Mouse (Mus musculus): ENCODE data around the gene Ppp1r13l. TPM values are rescaled to one million over a fixed set of nuclear protein-coding genes. Genes with fewer than 3 reads are reported as not detected.
A peak's percentile ranks its signal among the peaks of the same experiment; 100 is the strongest.

Ppp1r13l gene
- polyA plus RNA-seq, 1 experiment from 2014 or later: 4.9 TPM

DNA sequence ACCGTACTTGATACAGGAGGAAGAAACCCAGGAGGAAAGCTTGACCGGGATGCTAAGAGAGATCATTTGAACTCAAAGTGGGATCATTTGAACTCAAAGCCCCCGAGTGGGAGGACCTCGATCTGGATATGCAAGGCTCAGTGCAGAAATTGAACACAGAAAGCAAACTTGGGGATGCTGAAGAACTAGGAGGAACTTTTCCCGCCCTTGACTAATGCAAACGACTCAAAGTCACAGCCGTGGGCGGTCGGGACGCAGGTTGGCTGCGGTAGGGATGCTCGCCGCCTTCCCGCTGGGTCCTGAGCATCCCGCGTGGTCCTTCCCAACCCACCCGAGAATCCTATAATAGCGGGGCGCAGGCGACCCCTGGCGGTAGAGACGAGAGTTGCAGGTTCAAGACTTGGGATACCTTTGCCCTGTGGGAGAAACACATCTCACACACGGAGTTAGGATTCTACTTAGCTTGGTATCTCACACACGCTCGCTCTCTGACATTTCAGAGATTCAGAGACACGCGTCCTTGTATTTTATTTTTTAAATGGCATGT, 17.0 kb upstream of the Ppp1r13l start:
- H3K4me3 ChIP-seq (ENCODE audit: low read length): peak overlapping the region; percentile 55
- no peaks in the 10 kb centered on the region for H3K9me3 ChIP-seq (ENCODE audit: control insufficient read depth, low read length)
- peak overlapping the region; percentile 67 for H3K9ac ChIP-seq (ENCODE audit: low read length)
- H3K4me1 ChIP-seq (replicated peaks; ENCODE audit: control insufficient read depth, insufficient read depth, low read length): peaks cover 31% of the 10 kb centered on the region
- 0% methylated on average over 27 of the region's 27 CpGs for WGBS
- H3K27ac ChIP-seq (ENCODE audit: low read length): peak overlapping the region; percentile 45; the same call in 1 of the 2 replicates
- peak overlapping the region; percentile 94 for H3K4me2 ChIP-seq (ENCODE audit: low read depth, low read length)
- no peaks in the 10 kb centered on the region for H3K36me3 ChIP-seq (ENCODE audit: control insufficient read depth, insufficient read depth, low read length)
- H3K27me3 ChIP-seq (ENCODE audit: control insufficient read depth, insufficient read depth, low read depth, low read length): peaks cover 11% of the 10 kb centered on the region
- no peak for ATAC-seq (ENCODE audit: low read depth)

DNA sequence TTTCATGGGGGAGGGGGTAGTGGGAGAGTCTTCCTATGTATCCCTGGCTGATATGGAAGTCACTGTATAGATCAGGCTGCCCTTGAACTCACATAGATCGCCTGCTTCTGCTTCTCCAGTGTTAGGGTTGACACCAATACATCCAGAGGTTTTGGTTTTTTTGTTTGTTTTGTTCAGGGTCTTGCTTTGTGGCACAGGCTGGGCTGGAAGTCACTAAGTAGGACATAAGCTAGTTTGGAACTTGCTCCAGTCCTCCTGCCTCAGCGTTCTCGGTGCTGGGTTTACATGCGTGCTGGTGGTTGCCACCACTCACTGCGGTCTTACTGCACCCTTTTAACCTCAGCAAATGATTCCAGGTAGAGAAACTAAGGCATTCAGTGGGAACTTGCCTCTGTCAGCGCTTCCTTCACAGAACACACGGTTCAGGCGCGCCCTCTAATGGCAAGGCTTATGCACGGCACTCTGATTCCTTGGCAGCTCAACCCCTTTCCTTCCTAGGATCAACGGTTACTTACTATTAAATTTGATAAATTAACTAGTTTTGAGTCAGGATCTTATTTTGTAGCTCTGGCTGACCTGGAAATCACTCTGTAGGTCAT, 16.2 kb upstream of the Ppp1r13l start:
- peaks cover under 1% of the 10 kb centered on the region; the same call in 1 of the 2 replicates for H3K36me3 ChIP-seq (ENCODE audit: control insufficient read depth, insufficient read depth, low read length)
- ATAC-seq (ENCODE audit: low read depth): no peak
- peak overlapping the region; percentile 94; the same call in 1 of the 2 replicates for H3K4me2 ChIP-seq (ENCODE audit: low read depth, low read length)
- H3K4me3 ChIP-seq (ENCODE audit: low read length): no peak overlapping the region
- no peaks in the 10 kb centered on the region for H3K9me3 ChIP-seq (ENCODE audit: control insufficient read depth, low read length)
- H3K27me3 ChIP-seq (ENCODE audit: control insufficient read depth, insufficient read depth, low read depth, low read length): peaks cover 11% of the 10 kb centered on the region
- WGBS: 1% methylated on average over 11 of the region's 11 CpGs
- H3K4me1 ChIP-seq (replicated peaks; ENCODE audit: control insufficient read depth, insufficient read depth, low read length): peaks cover 31% of the 10 kb centered on the region
- no peak overlapping the region for H3K9ac ChIP-seq (ENCODE audit: low read length)
- no peak overlapping the region for H3K27ac ChIP-seq (ENCODE audit: low read length)

DNA sequence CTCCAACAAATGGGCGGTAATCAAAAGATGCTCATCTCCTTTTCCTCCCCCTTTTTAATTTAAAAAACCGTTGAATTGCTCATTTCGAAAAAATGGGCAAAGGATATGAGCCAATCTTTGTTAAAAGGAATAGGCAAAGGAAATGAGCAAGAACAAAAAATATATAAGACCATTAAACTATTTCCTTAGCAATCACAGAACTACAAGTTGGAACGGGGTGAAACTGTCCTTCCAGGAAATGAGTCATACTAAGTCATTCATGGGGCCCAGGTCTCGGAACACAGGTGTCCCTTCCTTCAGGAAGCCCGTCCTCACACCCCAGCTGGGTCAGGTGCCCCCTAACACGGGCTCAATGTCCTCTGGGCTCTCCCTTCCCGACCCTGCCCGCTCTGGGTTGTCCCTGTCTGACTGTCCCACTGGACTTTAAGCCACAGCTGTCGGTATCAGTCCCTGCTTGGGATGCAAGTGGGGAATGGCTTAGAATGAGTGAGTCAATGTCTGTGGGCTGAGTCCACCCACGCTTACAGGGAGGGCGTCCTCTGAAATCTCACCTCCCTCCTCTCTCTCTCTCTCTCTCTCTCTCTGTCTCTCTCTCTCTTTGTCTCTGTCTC, 15.2 kb upstream of the Ppp1r13l start, which contains the start of gene Ercc1:
Ercc1 (plus strand) TSS at position 542 of the 611 bp plus-strand sequence.
- H3K36me3 ChIP-seq (ENCODE audit: control insufficient read depth, insufficient read depth, low read length): peaks cover 9% of the 10 kb centered on the region; the same call in 1 of the 2 replicates
- peak within 1 kb of the TSS; percentile 86 for H3K9ac ChIP-seq (ENCODE audit: low read length)
- WGBS: 19% methylated on average over 12 of the region's 12 CpGs
- peak within 1 kb of the TSS; percentile 91 for H3K4me2 ChIP-seq (ENCODE audit: low read depth, low read length)
- H3K27me3 ChIP-seq (ENCODE audit: control insufficient read depth, insufficient read depth, low read depth, low read length): peaks cover 11% of the 10 kb centered on the region
- peaks cover 28% of the 10 kb centered on the region for H3K4me1 ChIP-seq (replicated peaks; ENCODE audit: control insufficient read depth, insufficient read depth, low read length)
- peak within 1 kb of the TSS; percentile 87 for H3K4me3 ChIP-seq (ENCODE audit: low read length)
- no peaks in the 10 kb centered on the region for H3K9me3 ChIP-seq (ENCODE audit: control insufficient read depth, low read length)
- no peak for ATAC-seq (ENCODE audit: low read depth)
- H3K27ac ChIP-seq (ENCODE audit: low read length): peak within 1 kb of the TSS; percentile 94

DNA sequence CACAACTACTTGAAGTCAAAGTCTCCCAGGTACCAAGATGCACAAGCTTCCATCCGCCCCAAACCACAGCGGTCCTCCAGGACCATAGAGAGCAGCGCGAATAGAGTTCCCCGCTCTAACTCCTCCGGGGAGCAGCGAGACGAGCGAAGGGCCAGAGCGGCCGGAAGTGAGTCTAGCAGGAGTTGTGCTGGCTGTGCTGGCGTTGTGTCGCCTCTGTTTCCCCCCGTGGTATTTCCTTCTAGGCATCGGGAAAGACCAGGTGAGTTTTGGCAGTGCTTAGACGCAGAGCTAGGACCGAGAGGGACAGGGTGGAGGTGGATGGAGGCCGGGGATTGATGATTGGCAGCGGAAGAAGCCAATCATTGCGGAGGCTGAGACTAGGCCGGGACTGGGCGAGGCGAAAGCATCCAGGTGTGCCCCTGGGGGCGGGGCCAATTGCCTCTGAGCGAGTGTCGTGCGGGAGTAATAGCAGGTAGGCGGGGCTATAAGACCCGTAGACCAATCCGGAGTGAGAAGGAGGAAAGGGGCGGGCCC, 14.5 kb upstream of the Ppp1r13l start:
- H3K27ac ChIP-seq (ENCODE audit: low read length): peak overlapping the region; percentile 94
- H3K9ac ChIP-seq (ENCODE audit: low read length): peak overlapping the region; percentile 86
- H3K4me1 ChIP-seq (replicated peaks; ENCODE audit: control insufficient read depth, insufficient read depth, low read length): peaks cover 28% of the 10 kb centered on the region
- no peaks in the 10 kb centered on the region for H3K9me3 ChIP-seq (ENCODE audit: control insufficient read depth, low read length)
- H3K4me2 ChIP-seq (ENCODE audit: low read depth, low read length): peak overlapping the region; percentile 91
- peak; percentile 93 for ATAC-seq (ENCODE audit: low read depth)
- 0% methylated on average over 31 of the region's 31 CpGs for WGBS
- H3K4me3 ChIP-seq (ENCODE audit: low read length): peak overlapping the region; percentile 87
- H3K36me3 ChIP-seq (ENCODE audit: control insufficient read depth, insufficient read depth, low read length): peaks cover 9% of the 10 kb centered on the region; the same call in 1 of the 2 replicates
- peaks cover 11% of the 10 kb centered on the region for H3K27me3 ChIP-seq (ENCODE audit: control insufficient read depth, insufficient read depth, low read depth, low read length)

DNA sequence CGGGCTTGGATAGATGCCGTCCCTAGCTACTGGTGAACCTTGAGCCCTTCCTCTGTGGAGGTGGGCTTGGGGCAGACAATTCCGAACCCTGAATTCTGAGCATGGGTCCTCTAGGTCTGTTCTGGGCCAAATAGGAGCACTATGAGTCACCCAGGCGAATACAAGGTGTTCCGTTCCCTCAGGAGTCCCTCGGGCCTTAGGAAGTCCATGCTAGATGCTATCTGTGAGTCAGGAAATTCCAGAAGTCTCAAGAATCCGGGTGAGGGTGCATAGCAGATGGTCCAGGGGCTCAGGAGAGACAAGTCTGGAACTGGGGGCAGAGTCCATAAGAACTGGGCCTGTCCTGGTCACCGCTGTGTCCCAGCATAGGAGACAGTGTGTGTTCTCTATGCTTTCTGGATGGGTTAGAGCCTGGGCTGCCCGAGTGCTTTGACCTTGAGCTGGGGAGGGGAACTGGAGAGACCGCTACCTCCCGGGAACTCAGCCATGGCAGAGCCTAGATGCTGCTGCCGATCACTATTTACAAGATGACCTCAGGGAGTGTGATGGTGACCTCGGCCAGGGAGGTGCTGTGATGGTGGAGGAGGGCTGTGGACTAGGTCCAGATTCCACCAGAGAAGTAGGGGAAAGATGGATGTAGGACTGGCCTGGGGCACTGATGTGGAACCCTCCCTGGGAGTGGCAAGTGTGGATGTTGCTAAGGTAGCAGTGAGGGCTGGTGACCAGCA, 10.2 kb upstream of the Ppp1r13l start:
- WGBS: 81% methylated on average over 13 of the region's 13 CpGs
- Histone ChIP-seq H3K4me1 (replicated peaks; ENCODE audit: control insufficient read depth, insufficient read depth, low read length) (peaks cover 9% of the 10 kb centered on the region), H3K9me3 (ENCODE audit: control insufficient read depth, low read length) (no peaks in the 10 kb centered on the region), H3K36me3 (ENCODE audit: control insufficient read depth, insufficient read depth, low read length) (peaks cover 24% of the 10 kb centered on the region), H3K4me3 (ENCODE audit: low read length) (no peak overlapping the region), H3K27ac (ENCODE audit: low read length) (no peak overlapping the region), H3K4me2 (ENCODE audit: low read depth, low read length) (no peak overlapping the region), H3K27me3 (ENCODE audit: control insufficient read depth, insufficient read depth, low read depth, low read length) (no peaks in the 10 kb centered on the region), H3K9ac (ENCODE audit: low read length) (no peak overlapping the region)
- no peak for ATAC-seq (ENCODE audit: low read depth)

DNA sequence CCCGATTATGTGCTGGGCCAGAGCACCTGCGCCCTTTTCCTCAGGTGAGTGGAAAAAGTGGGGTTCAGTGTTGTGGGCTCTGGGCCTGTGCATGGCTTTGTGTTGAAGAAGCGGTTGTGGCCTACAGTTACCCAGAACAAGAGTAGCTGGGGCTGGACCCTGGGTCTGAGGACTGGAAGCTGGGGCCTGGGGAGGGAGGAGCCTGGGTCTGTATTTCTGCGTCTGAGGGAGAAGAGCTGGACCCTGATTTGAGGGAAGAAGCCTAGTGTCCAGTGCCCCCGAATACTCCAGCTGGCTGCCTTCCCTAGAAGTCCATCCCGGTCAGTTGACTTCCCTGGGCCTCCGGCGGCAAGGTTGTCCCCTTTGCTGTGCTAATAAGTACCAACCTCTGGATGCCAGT, 9.3 kb upstream of the Ppp1r13l start:
- 95% methylated on average over 8 of the region's 8 CpGs for WGBS
- H3K4me1 ChIP-seq (replicated peaks; ENCODE audit: control insufficient read depth, insufficient read depth, low read length): peaks cover 5% of the 10 kb centered on the region
- H3K27me3 ChIP-seq (ENCODE audit: control insufficient read depth, insufficient read depth, low read depth, low read length): no peaks in the 10 kb centered on the region
- ATAC-seq (ENCODE audit: low read depth): no peak
- H3K9me3 ChIP-seq (ENCODE audit: control insufficient read depth, low read length): no peaks in the 10 kb centered on the region
- no peak overlapping the region for H3K4me3 ChIP-seq (ENCODE audit: low read length)
- H3K27ac ChIP-seq (ENCODE audit: low read length): no peak overlapping the region
- H3K9ac ChIP-seq (ENCODE audit: low read length): no peak overlapping the region
- peaks cover 24% of the 10 kb centered on the region for H3K36me3 ChIP-seq (ENCODE audit: control insufficient read depth, insufficient read depth, low read length)
- no peak overlapping the region for H3K4me2 ChIP-seq (ENCODE audit: low read depth, low read length)

DNA sequence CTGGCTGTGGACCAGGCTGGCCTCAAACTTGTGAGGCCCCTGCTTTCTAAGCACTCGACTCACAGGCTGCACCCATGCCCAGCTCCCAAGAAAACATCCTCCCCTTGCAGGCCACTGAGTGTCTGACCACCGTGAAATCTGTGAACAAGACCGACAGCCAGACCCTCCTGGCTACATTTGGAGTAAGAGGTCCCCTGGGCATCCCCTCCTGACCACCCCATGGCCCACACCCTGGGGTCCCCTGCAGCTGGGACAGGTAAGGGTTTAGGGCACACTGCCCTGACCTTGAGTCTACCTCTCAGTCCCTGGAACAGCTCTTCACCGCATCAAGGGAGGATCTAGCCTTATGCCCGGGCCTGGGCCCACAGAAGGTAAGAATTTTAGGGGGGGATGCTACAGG, 4.6 kb upstream of the Ppp1r13l start:
- H3K36me3 ChIP-seq (ENCODE audit: control insufficient read depth, insufficient read depth, low read length): peaks cover 18% of the 10 kb centered on the region
- WGBS: 87% methylated on average over 5 of the region's 5 CpGs

DNA sequence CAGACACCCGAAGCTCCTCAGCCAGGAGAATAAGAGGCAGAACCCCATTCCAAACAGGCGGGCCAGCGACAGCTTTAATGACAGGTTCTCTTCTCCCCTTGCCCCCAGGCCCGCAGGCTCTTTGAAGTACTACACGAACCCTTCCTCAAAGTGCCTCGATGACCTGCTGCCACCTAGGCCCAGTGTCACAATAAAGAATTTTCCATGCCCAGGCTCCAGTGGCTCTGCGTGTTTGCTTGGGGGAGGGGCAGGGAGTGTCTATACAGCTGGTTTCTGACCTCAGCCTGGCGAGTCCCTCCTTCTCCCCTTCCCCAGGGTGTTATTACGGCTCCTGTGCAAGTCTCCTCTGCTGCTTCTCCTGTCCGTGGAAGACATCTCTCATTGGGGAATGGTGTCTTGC, 3.2 kb upstream of the Ppp1r13l start:
- Histone ChIP-seq H3K27ac (ENCODE audit: low read length) (no peak overlapping the region), H3K36me3 (ENCODE audit: control insufficient read depth, insufficient read depth, low read length) (peaks cover 14% of the 10 kb centered on the region), H3K9ac (ENCODE audit: low read length) (no peak overlapping the region), H3K4me2 (ENCODE audit: low read depth, low read length) (no peak overlapping the region), H3K4me1 (replicated peaks; ENCODE audit: control insufficient read depth, insufficient read depth, low read length) (peaks cover 3% of the 10 kb centered on the region), H3K27me3 (ENCODE audit: control insufficient read depth, insufficient read depth, low read depth, low read length) (no peaks in the 10 kb centered on the region), H3K9me3 (ENCODE audit: control insufficient read depth, low read length) (no peaks in the 10 kb centered on the region), H3K4me3 (ENCODE audit: low read length) (no peak overlapping the region)
- 75% methylated on average over 10 of the region's 10 CpGs for WGBS
- no peak for ATAC-seq (ENCODE audit: low read depth)

More for the DNA sequence above, 4.6 kb upstream of the Ppp1r13l start:
- no peak overlapping the region for H3K27ac ChIP-seq (ENCODE audit: low read length)
- no peak overlapping the region for H3K4me3 ChIP-seq (ENCODE audit: low read length)
- no peak for ATAC-seq (ENCODE audit: low read depth)
- H3K9me3 ChIP-seq (ENCODE audit: control insufficient read depth, low read length): no peaks in the 10 kb centered on the region
- no peak overlapping the region for H3K9ac ChIP-seq (ENCODE audit: low read length)
- no peak overlapping the region for H3K4me2 ChIP-seq (ENCODE audit: low read depth, low read length)
- peaks cover 2% of the 10 kb centered on the region; the same call in 1 of the 2 replicates for H3K4me1 ChIP-seq (replicated peaks; ENCODE audit: control insufficient read depth, insufficient read depth, low read length)
- H3K27me3 ChIP-seq (ENCODE audit: control insufficient read depth, insufficient read depth, low read depth, low read length): no peaks in the 10 kb centered on the region

Data from lung, embryonic 16.5 days (tissue).